Mouse (Mus musculus): Measurements from ENCODE around the gene Btbd9.

The Btbd9 gene

DNA sequence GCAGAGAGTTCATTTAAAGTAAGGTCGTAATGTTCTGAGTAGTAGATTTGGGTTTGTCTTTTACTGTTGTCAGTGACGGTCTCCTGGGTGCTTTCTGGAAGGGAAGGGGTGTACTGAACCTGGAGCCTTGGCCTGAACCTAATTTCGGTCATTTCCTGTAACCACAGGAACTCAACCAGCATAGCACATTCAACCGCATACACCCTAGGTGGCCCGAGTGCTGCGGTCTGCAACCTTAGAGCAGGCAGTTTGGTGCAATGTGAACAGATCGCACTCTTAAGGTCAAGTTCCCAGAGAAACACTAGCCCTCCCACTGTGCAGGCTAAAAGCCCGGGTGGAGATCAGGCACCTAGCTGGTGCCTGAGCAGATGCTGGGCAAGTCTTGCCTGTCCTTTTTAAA, 240.5 kb downstream of the Btbd9 start:
- no peak for DNase-seq (ENCODE audit: low spot score)

DNA sequence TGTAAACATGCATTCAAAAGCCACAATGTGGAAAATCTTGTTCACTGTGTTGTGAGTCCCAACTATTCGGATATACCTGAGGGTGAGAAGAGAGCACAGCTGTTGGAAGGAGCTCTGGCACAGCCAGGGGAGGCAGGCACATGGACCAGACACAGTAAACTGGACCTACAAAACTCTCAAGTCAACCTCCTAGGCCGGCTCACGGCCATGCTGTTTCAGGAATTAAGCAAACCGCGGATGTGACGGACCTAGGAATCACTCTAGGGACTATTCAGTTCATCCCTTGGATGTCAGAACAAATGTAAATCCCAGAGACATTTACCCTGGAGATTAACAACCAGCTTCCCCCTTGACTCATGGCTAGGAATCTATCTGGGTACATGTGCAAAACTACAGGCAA, 242.0 kb downstream of the Btbd9 start:
- no peak for DNase-seq (ENCODE audit: low spot score)

DNA sequence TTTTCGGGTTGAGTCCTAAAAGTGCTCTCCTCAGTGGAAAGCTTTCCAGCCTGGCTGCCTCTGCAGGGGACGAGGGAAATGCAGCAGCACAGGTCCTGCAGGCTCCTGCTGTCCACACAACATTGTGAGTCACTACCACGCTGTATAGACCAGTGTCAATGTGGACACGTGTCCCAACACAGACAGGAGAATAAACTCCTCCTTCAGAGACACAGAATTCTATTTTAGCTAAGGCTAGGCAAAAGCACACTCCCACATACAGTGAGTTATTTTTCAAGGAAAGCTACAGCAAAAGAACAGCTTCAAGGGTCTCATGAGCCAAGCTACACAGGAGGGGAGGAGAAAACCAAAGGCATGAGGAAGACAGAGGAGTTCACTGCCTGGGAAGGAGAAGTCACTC, 243.2 kb downstream of the Btbd9 start:
- DNase-seq (ENCODE audit: low spot score), result no peak

DNA sequence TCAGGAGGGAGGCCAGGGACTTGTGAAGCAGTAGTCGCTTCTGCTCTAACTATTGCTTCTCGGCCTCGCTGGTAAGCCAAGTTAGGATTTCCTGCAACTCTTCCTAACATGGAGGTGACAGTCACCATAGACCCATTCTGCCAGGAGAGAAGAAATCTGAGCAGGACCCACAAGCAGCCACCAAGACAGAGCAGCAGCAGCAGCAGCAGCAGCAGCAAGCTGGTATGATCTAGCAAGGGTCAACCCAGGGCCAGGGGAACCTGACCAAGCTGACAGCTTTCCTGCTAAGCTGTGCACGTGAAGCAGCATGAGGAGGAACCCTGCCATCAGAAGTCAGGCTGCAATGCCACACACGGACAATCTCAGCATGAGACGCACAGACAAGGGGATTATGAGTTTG, 244.9 kb downstream of the Btbd9 start:
- no peak for DNase-seq (ENCODE audit: low spot score)

DNA sequence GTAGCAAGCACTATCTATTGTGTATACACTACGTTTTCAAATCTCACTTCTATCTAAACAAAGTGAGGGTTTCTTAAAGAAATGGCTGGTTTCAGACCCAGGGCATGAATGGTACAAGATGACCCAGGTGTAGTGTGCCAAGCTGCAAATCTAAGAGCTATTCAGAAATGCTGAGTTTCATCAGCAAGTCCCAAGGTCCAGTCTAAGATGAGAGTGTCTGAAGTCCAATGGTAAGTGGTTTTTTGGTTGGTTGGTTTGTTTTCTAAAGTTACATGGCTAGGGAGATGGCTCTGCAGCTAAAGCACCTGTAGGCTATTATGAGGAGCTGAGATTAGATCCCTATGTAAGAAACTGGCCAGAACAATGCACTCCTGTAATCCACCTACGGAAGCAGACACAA, 246.8 kb downstream of the Btbd9 start:
- no peak for DNase-seq (ENCODE audit: low spot score)

DNA sequence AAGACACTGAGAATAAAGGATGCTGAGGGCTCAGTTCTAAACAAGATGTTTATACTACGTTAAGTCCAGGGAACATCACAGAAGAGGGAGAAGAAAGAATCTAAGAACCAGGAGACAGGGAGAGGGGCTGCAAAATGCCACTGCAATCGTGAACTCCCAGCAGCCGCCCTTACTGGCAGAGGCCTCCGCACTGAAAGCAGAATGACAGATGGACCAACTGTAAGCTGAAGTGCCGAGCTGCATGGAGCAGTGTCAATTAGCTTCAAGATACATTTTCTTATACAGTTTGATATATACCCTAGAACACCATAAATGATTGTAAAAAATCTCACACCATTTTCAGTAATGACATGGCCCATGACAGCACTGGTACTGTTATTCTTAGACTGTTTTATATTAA, 247.4 kb downstream of the Btbd9 start:
- DNase-seq (ENCODE audit: low spot score), result no peak

DNA sequence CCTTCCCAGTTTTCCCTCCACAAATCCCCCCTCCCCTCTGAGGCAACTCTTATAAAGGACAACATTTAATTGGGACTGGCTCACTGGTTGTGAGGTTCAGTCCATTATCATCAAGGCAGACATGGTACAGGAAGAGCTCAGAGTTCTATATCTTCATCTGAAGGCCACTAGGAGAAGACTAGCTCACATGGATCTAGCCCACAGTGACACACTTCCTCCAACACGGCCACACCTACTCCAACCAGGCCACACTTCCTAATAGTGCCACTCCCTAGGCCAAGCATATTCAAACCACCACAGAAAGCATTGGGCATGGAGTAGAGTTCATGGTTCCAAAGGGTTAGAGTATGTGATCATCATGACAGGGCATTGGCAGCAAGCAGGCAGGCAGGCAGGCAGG, 249.4 kb downstream of the Btbd9 start:
- no peak for DNase-seq (ENCODE audit: low spot score)

DNA sequence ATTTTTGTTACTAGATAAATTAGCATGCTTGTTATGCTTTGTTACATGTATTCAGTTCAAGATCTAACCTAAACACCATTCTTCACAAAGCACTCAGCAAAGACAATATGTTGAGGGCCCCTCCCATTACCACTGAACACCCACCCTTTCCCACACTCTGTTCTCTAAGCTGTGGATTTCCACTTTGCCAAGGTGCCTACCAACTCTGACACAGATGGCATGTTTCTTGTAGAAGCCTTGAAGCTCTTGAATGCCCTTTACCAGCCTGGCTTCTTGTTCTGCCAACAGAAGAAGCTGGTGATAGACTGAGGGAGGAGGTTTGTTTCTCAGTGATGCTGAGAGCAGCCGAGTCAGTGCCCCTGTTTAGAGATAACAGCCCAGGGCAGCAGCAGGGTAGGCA, 256.0 kb downstream of the Btbd9 start:
- DNase-seq (ENCODE audit: low spot score), result no peak

DNA sequence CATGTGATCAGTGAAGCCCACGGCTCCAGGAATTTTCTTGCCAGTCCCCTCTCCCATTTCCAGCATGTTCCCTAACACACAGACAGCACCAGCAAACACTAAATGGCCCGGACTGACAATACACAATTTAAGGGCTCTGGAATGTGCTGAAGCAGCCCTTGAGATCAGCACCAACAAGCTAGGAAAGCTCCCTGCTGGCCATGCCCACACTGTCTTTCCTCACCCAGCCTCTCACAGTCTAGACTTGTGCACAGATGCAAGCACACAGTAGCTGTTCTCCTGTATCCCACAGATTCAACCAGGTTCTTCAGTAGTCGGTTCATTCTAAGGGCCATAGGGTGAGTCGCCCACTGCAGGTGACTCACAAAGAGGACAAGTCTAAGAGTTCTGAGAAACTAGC, 263.6 kb downstream of the Btbd9 start:
- no peak for DNase-seq (ENCODE audit: low spot score)

DNA sequence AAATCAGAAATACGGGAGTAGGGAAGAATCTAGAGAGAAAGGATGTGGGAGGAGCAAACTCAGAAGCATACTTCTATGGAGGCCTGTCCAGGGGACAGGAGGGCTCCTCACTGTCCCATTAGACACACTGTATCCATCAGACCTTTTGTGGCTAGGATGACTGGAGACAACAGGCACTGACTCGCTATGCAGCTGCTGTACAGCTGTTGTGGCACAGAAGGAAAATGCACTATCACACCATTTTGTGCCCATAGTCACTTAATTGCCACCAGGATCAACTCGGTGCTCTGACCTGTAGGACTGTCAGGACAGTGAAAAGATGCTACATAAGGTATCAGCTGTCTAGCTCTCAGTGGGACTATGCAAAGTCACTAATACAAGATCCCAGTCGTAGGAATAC, 266.7 kb downstream of the Btbd9 start:
- no peak for DNase-seq (ENCODE audit: low spot score)

DNA sequence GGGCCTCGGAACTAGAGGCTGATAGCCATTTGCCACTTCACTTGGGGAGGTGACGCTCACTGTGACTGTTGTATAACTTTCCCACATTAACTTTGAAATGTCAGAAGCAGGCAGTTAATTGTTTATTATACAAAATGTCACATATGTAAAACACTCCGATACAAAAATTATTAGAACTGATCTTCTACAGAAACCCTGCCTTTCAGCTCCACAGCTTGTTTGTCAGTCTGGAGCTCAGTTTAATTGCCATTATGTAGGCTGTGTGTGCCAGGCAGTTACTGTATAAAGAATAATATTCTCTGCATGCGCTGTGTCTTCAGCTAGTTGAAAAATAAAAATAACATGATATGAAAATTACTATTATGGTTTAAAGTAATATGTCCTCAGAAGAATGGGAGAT, 267.4 kb downstream of the Btbd9 start:
- no peak for DNase-seq (ENCODE audit: low spot score)

DNA sequence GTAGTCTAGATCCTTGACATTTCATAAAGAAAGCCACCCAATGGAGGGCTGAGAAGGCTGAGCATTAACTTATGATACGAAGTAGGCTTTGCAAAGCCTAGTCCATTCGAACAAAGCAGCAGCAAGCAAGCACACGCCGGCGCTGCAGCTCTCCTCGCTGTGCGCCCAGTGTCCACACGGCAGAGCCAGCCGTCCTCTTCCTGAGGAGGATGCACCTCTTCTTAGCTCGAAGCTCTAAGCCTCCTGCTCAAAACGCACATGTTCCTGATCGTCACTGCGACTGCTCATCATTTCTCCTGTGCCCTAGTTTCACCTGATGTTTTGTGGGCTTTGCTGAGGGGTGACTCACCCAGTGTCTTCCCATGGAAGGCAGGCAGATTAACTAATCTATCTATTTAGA, 268.0 kb downstream of the Btbd9 start:
- no peak for DNase-seq (ENCODE audit: low spot score)

DNA sequence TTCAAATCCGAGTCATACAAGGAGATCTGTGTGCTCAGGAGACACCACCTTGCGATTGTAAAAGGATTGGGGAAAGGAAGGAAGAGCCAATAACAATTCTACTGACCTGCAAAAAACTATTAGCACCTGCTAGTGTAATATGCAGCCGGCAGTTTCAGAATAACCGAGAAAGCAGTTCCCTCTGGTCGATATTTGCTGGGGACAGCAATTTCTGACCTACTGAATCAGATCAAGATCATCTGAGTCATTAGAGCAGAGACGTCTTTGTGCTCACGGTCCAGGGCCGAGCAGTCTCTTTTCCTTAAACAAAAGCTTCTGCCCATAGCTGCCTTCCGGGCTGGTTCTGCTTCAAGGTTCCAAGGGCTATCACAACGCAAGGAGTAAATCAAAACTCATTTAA, 269.1 kb downstream of the Btbd9 start:
- no peak for DNase-seq (ENCODE audit: low spot score)

DNA sequence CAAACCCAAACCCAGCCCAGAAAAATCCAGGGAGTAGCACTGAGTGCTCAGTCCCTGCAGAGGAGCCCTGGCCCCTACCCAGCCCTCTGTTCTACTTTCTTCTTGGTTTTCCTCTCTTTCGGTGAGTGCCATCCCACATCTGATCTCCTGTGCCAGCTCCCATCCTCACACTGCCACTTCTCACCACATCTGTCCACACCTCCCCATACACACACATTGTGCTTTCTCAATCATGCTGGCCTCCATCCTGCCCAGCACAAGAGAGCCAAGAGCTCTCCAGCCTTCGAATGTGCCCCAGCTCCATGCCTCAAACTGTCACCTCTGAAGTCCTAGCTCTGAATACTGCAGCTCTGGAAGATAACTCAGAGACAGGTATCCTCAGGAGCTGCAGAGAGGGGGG, 271.5 kb downstream of the Btbd9 start:
- no peak for DNase-seq (ENCODE audit: low spot score)

DNA sequence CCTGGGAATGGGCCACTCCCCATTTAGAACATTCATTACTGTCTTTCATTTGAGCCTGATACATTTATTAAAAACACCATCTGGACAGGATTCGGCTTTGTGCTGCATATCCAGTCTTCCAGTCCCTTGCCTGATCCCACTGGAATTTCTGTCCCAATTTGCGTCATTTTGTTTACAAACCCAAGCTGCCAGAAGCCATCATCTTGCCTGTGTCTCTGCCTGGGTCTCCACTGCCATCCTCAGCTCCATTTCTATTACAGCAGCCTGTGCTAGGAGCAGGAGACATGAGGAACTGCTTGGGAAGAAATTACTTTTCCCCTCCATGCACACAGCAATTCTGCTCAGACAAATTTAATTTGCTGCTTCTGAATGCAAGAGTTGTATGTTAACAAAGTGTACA, 274.9 kb downstream of the Btbd9 start:
- no peak for DNase-seq (ENCODE audit: low spot score)

DNA sequence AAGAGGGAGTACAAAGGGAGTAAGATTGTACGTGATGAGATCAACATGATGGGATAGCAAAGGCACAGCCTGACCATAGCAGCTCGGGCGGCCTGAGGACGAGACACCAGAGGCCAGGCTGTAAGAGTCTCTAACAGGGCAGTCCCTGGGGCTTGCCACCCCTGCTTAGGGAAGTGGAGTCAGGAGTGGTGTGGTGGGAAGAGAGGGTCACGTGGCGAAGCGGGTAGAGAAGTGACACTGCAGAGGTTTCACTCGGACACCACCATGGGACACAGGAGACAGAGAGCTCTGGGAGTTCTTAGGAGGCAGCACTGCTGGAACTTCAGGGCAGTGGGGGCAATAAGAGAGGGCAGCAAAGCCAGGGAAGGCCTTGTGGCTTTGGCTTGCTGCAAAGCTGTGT, 278.9 kb downstream of the Btbd9 start:
- no peak for DNase-seq (ENCODE audit: low spot score)

DNA sequence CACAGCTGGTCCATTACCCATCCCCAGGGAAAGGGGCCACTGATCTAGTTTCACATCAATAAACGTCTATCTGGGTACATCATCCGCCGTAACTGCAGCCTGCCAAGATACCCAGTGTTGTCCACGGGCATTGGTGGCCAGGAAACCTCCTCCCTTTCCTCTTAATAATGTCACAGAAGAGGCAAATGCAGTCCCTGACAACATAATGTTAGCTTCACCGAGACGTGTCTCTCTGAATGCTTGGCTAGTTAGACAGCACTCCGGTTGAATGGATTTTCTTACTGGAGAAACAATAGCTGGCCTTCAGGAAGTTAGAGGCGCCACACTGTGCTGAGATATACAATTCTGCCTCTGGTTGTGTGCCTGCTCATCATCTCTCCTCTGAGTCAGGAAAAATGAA, 280.2 kb downstream of the Btbd9 start:
- no peak for DNase-seq (ENCODE audit: low spot score)

DNA sequence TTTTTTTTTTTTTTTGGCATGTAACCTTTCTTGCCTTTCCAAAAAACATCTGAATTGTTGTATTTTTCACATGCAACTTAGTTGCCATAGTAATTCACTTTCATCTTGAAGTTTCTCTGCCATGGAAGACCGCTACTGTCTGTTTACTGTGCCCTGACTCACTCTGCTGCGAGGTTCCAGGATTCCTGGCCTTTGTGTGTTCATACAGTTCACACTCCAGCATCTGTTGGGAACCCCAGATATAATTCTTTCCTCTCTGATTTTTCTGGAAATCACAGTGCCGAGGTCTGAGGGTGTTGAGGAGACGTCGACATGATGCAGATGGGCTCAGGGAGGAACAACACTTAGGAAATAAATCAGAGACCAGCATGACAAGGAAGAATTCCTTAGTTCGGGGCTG, 283.6 kb downstream of the Btbd9 start:
- DNase-seq (ENCODE audit: low spot score), result no peak

DNA sequence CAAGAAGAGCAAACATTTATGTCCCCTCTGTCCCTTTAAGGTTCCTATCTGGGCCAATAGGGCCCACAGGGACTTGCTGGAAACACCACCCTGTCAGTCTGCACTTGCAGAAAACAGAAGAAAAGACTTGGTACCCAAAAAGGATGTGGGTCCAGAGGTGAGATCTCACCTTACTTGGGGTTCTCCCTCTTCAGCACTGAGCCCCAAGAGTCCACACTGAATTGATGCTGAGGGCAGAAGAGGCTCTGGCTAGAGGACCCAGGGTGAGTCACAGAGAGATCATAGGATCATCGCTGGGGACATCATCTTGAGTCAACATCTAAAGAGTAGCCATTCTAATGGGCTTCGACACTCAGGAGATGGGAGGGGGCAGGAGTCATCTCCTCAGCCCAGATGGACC, 290.6 kb downstream of the Btbd9 start:
- no peak for DNase-seq (ENCODE audit: low spot score)

DNA sequence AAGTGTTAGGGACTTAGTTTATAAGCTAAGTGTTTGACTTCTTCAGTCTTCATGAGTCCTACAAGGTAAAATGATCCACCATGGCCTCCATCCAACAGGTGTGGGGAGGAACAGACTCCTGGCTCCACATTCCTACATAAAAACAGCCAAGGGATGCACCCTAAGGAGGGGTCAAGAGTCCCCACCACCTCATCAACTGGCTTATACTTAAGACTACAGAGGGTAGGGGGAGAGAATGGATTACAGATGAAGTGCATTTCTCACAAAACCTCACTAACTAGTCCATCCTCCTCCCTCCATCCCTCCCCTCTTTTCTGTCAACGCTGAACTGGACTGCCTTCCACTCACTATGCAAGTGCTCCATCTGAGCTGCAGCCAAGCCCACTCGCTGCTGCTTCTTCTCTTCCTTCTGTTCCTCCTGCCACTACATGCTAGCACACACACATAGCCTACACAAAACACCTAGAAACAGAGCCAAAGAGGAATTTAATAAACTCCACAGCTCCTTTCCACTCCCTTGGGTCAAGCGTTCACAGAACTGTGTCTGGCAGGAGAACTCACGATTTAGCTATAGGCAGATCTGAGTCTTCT, 292.7 kb downstream of the Btbd9 start:
- DNase-seq (ENCODE audit: low spot score), result no peak

DNA sequence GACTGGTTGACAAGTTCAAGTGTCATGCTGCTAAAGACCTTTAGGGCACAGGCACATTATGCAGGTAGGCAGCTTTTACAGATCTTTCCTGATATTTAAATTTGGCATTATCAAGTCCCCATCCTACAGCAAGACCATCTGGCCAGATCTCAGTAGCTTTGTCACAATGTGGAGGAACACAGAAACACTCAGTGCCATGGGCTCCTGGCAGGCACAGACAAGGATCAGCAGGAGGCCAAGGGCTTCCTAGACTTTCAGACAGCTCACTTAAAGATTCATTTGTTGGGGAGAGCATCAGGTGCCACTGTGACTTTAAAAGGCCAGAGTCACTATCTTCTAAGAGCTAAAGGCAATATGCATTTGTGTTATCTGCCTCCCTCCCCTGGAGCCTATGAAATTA, 293.3 kb downstream of the Btbd9 start:
- no peak for DNase-seq (ENCODE audit: low spot score)

DNA sequence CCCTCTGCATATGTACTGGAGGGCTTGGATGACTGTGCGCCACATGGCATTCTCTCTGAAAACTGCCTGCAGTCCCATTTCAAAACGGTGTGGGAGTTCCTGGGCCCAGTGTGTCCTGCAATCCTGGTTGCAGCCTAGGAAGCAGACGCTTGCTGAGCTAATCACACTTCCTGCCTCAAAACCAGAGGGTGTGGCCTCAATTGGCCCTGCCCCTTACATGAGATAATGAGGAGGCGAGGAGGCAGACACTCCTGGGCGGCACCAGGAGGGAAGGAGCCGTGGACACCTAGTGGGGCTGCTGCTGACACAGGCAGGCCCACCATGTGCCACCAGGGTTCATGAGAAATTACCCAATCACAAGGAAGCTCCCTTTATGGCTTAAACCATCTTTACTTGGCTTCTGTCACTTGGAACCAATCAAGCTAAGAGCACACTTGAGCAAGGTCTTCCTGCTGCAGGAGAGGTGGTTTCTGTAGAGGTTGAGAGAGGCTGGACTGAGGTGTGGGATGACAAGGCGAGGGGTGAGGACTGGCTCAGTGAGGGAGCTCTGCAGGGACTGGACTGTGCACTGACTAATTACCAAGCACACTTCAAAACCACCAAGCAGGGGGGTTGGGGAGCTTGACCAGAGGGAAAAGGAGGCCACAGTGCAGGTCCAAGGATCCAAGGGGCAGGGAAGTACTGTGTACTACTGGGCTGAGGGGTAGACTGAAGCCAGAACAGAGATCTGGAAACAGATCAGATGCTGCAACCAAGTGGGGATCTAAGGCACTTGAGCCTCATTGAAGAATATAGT, 295.8 kb downstream of the Btbd9 start:
- DNase-seq (ENCODE audit: low spot score), result no peak

DNA sequence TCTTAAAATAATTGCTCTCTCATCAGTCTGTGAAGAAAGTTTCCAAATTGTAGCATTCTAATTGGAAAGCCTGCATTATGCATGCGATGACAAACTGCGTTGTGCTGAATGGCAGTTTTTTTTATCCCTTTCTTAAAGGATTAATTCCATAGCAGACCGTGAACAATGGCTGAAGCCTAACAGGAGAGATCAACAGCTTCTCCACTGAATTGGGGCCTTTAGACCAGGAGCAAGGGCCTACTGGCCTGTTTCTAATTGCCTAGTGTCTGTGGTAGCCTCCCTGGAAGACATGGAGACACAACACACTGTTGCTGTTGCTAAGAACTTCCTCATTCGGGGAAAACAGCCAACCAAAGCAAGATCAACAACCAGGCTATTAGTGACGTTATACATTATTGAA, 296.6 kb downstream of the Btbd9 start:
- no peak for DNase-seq (ENCODE audit: low spot score)
